Mouse (Mus musculus): Measurements from ENCODE around the gene Pifo.
"Not testable (repeated sequence)": the region's sequence is repeated elsewhere in the genome, so short reads cannot be mapped to it uniquely, and the experiment has no call there.

Gene Pifo

GRCm38 (mm10) chr3:106014546-106014945 lies at the start of gene Pifo:
TSS of gene Pifo (minus strand) at chr3:106014646.
- DNase-seq: no peak

DNA sequence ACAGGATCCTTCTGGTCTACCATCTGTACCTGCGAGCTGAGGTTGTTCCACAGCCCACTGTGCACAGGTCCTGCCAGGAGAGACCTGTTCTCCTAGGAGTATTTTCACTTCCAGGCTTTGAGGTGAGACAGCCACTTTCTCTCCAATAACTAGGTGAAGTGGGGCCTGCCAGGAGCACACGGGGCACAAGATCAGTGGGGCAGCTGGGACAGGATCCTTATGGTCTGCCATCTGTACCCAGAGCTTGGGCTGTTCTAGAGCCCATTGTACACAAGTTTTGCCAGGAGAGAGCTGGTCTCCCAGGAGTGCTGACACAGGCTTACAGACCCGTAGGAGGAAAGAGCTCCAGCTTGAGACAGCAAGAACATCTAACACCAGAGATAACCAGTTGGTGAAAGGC lies 43.5 kb upstream of the Pifo start:
- DNase-seq: no peak

DNA sequence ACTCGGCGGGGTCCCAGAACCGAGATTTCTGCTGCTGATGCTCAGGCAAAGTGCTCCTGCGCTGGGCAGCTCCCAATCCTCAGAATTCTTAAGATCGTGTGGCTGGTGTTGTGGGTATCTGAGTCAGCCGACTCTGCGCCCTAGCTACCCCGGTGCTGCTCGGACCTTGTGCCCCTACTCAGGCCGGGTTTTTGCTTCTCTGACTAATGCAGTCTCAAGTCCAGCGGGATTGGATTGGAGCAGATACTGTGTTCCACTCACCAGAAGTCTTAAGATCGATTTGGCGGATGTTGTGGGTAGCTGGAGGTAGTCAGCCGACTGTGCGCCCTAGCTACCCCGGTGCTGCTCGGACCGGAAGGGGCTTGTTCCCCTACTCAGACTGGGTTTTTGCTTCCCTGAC lies 37.5 kb upstream of the Pifo start:
- no peak for DNase-seq

GRCm38 (mm10) chr3:106040306-106040705 lies 25.9 kb upstream of the Pifo start:
- DNase-seq: no peak

GRCm38 (mm10) chr3:106032781-106033180 lies 18.3 kb upstream of the Pifo start, which contains the start of gene Chil5:
TSS of gene Chil5 (minus strand) at chr3:106032814.
- DNase-seq: no peak

GRCm38 (mm10) chr3:106024135-106024534 lies 9.7 kb upstream of the Pifo start:
- no peak for DNase-seq

GRCm38 (mm10) chr3:106021840-106022239 lies 7.4 kb upstream of the Pifo start:
- DNase-seq: peak; percentile 4

DNA sequence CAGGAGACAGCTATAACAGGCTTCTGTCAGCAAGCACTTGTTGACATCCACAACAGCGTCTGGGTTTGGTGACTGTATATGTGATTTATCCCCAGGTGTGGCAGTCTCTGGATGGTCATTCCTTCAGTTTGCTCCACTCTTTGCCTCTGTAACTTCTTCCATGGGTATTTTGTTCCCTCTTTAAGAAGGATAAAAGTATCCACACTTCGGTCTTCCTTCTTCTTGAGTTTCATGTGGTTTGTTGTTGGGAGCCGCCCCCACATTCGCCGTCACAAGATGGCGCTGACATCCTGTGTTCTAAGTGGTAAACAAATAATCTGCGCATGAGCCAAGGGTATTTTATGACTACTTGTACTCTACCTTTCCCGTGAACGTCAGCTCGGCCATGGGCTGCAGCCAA lies 11.1 kb downstream of the Pifo start:
- DNase-seq: not testable (repeated sequence)

DNA sequence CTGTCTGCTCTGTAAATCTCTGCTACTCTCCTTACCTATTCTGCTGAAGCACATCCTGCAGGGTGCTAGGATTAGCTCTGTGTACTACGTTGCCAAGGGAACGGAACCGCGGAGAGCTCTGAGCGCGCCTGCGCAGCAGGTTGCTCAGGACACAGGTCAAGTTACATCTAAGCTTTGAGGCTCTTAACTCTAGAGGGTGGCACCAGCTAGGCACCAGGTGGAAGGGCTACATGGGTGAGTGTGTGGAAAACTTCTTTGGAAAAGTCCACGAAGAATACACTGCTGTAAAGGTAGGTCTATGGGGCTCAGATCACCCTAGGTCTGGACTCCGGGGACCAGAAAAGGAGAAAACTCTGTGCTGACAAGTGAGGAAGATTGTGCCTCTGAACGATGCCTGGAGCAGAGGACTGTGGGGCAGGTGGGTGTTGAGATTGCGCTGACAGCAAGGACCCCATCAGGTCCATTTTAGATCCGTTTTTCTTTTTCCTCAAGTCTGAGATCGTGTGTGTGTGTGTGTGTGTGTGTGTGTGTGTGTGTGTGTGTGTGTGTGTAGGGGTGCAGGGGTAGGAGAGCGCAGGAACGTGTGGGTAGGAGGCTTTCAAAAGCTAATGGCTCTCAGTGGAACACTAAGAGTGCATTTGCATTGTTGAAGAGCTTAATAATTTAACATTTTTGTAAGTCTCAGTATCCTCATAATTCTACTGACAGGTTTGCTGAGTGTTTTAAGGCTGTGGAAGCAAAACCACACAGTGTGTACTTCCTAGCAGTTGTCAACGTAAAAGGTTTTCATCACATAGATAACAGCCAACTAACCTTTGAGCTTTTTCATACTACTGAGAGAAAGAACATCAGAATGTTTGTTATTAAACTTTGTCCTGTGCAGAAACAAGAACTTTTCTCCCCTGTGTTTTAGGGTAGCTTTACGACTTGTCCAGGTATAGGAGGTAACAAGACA lies 12.8 kb downstream of the Pifo start:
- peak; percentile 81 for DNase-seq

DNA sequence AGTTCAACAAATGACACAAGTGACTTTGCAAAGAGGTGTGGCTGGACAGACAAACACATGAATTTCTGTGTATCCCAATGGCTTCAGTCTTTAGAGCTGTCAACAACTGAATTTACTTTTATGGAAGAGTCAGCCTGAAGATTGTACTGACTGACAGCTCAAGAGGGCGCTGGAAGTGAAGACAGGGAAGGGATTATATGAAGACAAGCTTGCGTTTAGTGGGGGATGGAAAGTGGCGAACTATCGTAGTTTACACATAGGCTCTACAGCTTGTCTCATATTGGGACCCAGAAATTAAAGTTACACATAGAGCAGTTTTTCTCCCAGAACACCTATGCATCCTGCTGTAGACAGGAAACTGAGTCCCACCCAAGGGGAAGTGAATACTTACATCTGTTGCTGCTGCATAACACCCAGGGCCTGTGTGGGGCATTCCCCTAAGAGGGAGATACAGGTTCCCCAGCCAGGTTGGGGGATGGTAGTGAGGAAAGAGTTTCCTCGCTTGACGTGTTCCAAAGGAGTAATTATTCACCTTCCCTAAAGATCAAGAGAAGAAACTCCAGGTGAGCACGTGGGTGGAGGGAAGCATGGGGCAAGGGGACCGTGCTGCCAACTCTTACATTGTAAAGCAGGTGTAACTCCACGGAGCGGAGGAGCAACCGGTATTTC lies 13.6 kb downstream of the Pifo start:
- no peak for DNase-seq

GRCm38 (mm10) chr3:105994730-105995129 lies 19.7 kb downstream of the Pifo start:
- DNase-seq: no peak

- peak; percentile 74 for DNase-seq
Observed at GRCm38 (mm10) chr3:105991653-105992283, 22.7 kb downstream of the Pifo start.

GRCm38 (mm10) chr3:105989611-105990010 lies 24.8 kb downstream of the Pifo start:
- not testable (repeated sequence) for DNase-seq

GRCm38 (mm10) chr3:105974174-105974573 lies 40.3 kb downstream of the Pifo start:
- no peak for DNase-seq

- no peak for DNase-seq
Observed at GRCm38 (mm10) chr3:105973411-105973810, 41.0 kb downstream of the Pifo start, which contains the start of gene Ovgp1. TSS of gene Ovgp1 (plus strand) at chr3:105973711.

DNA sequence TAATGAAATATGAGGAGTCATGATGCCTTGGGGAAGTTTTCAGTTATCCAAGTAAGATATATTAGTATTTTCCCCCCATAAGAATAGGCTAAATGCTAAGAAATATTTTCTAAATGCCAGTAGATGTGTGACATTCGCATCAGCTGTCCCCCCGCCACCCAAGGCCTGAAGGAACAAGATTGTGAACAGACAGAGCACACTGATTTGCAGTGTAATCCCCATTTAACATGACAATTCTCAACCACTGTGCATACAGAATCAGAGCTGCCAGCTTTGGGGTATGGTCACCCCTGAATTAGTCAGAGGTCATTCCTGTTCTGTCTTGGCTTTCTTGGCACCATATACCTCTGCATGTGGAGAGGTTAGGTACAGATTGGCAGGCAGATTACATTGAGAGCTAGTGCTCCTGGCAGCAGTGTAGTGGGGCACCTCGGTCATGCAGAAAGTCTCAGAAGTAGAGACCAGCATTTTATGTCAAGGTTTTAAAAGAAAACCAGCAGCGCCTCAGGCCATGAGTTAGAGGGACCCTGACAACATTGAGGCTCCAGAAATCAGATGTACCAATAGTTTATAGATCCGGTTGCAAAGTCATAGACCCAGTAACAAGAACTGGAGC lies 42.5 kb downstream of the Pifo start:
- no peak for DNase-seq

- peak; percentile 13 for DNase-seq
Observed at GRCm38 (mm10) chr3:105960700-105961099, 53.7 kb downstream of the Pifo start.

GRCm38 (mm10) chr3:105959999-105960398 lies 54.4 kb downstream of the Pifo start, which contains the start of gene Atp5f1:
TSS of gene Atp5f1 (minus strand) at chr3:105960099.
- no peak for DNase-seq

DNA sequence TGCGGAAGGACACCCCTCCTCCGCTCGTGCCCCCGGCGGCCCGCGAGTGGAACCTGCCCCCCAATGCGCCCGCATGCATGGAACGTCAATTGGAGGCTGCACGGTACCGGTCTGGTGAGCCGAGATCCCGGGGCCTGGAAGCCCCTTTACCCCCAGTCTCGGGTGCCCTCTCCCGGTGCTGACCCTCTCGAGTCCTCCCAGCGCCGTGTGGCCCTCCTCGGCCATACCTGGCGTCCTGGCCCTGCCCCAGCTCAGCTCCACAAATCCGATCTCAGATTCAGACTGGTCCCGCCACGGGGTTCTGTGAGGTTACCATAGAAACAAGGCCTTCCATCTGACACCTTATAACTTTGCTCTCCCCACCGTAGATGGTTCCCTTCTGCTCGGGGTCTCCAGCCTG lies 54.9 kb downstream of the Pifo start:
- no peak for DNase-seq

DNA sequence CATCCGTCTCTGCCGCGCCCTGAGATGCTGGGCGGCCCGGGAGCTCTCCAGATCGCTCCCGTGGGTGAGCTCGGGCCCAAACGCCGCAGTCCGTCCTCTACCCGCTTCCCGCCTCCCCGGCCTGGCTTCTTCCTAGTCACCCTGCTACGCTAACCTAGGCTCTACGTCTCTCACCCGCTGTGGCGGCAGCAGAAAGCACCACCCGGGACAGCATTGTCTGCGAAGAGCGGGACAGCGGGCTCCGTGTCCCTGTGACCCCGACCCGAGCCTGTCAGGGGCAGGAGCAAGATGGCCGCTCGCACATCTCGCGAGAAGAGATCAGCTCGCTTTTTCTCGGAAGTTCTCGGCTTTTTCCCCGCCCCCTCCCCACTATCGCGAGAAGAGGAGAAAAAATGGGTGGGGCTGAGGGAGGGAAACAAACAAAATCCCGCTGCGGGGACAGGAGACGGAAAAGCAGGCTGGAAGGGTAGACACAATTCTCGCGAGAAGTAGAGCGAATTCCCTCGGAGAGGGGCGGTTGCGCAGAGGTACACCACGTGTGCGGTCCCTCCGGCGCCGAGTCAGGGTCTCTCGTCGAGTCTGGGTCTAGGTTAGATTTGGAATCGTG lies 55.4 kb downstream of the Pifo start, which contains the start of gene Wdr77:
Gene Wdr77 (plus strand): TSS at position 396 of the 607 bp plus-strand sequence.
- DNase-seq: peak; percentile 100

GRCm38 (mm10) chr3:105958204-105958603 lies 56.2 kb downstream of the Pifo start:
- no peak for DNase-seq

DNA sequence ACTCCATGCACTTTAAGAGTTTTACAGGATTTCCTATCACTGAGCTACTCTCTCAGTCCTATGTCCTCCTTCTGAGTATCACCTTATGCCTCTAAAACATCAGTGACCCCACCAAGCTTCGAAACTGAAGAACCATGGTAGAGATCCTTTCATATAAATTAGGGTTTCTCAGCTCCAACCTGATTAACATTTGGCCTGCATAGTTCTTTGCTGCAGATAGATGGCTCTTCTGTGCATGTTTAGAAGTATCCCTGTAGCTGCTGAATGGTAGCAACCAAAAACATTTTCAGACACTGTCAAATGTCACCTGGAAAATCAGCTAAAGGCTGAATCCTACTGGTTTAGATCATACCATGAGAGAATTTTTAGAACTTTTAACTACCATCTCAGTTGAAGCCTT lies 57.2 kb downstream of the Pifo start:
- DNase-seq: no peak

All from retina, postnatal 1 day (tissue).